ENCODE assay signal across 7 mouse cellular contexts in the genomic region with DNA sequence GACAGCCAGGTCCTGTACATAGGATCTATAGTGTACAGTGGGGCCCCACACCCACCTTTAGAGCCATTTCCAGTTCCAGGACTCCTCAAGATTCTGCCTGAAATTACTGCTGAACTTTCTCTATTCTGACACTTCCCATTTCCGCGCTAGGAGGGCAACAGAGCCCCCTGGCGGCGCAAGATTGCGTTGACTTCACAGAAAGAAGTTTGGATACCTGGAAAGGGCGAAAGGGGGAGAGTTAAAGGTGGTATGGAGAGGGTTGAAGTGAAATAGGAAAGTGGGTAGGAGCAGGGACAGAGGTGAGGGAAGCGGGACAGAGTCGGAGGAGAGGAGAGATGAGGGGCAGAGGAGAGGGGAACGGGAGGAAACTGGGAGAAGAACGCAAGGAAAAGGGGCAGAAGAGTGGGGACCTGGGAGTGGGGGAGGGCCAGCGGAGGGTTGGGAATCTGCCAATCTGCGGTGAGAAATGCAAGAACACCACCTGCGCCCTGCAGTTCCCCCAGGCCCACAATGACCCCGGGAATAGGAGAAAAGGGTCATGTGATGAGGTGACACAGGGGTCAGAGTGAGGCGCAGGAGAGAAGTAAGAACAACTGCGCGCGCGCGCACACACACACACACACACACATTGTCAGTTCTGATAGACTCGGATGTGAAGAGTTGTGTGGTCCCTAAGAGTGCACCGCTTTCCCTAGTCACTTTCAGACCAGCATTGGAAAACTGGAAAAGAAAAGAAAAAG.
DNase-seq lines count a peak whose midpoint lies in the region; ATAC-seq and TF ChIP-seq lines count a peak whose summit lies in the region.

No protein-coding gene starts in this region.

- peak; percentile 78 for TF ChIP-seq EP300 in ES-Bruce4 (IDR thresholded peaks at IDR 0.05; ENCODE audit: insufficient read depth, low read depth, low read length)

- H3K4me1 ChIP-seq in ES-Bruce4 (ENCODE audit: control insufficient read depth, insufficient read depth, low read length): no peaks in the 10 kb centered on the region
- peaks cover 5% of the 10 kb centered on the region; the same call in 1 of the 2 replicates for H3K4me1 ChIP-seq in heart, embryonic 13.5 days

- peak; percentile 80 for TF ChIP-seq CTCF in ES-Bruce4 (IDR thresholded peaks at IDR 0.05; ENCODE audit: low read depth, low read length)

- H3K4me2 ChIP-seq in heart, embryonic 13.5 days: peak overlapping the region; percentile 55

- WGBS in heart, embryonic 13.5 days: 8% methylated on average over 22 of the region's 22 CpGs

- no peak overlapping the region for H3K27ac ChIP-seq in ES-Bruce4 (ENCODE audit: insufficient read depth, low read length)
- H3K27ac ChIP-seq in heart, embryonic 13.5 days (replicated peaks): no peak overlapping the region

- no peaks in the 10 kb centered on the region for H3K9me3 ChIP-seq in ES-Bruce4 (replicated peaks; ENCODE audit: control insufficient read depth, insufficient read depth, low read length, poor library complexity, severe bottlenecking)
- H3K9me3 ChIP-seq in heart, embryonic 13.5 days: no peaks in the 10 kb centered on the region

- TF ChIP-seq POLR2A in ES-Bruce4 (IDR thresholded peaks at IDR 0.05; ENCODE audit: insufficient read depth, low read length): no peak

- H3K9ac ChIP-seq in ES-Bruce4 (ENCODE audit: low read depth, poor library complexity, severe bottlenecking): peak overlapping the region; percentile 41
- 0 out of 2 replicates have a peak overlapping the region, but pooled peaks have one; percentile 24 for H3K9ac ChIP-seq in heart, embryonic 13.5 days

- no peaks in the 10 kb centered on the region for H3K27me3 ChIP-seq in ES-Bruce4 (ENCODE audit: control insufficient read depth, insufficient read depth, low read length, poor library complexity, severe bottlenecking)
- peaks cover 28% of the 10 kb centered on the region for H3K27me3 ChIP-seq in heart, embryonic 13.5 days (replicated peaks)

- no peaks in the 10 kb centered on the region for H3K36me3 ChIP-seq in ES-Bruce4 (ENCODE audit: control insufficient read depth, insufficient read depth, low read length, poor library complexity, severe bottlenecking)
- H3K36me3 ChIP-seq in heart, embryonic 13.5 days: no peaks in the 10 kb centered on the region

- DNase-seq in WW6 (ENCODE audit: low read depth, low spot score): peak; percentile 42
- DNase-seq in embryo, embryonic 9.5 days (ENCODE audit: extremely low spot score): peak; percentile 61
- peak; percentile 54 for DNase-seq in kidney, postnatal 14 days
- DNase-seq in lung, postnatal 14 days: peak; percentile 65
- peak; percentile 62 to 65 for DNase-seq in right cerebral cortex, adult 2 months (ENCODE audit: low spot score in 2 of 2)

- H3K4me3 ChIP-seq in ES-Bruce4 (ENCODE audit: low read depth, low read length): peak overlapping the region; percentile 59
- H3K4me3 ChIP-seq in heart, embryonic 13.5 days: peak overlapping the region; percentile 21; the same call in 1 of the 2 replicates

- ATAC-seq in heart, embryonic 13.5 days (ENCODE audit: extremely low read depth, insufficient number of reproducible peaks, low FRiP score, low TSS enrichment): no peak
